Comparison of ENCODE assay signal across 11 mouse cellular contexts in the genomic region with DNA sequence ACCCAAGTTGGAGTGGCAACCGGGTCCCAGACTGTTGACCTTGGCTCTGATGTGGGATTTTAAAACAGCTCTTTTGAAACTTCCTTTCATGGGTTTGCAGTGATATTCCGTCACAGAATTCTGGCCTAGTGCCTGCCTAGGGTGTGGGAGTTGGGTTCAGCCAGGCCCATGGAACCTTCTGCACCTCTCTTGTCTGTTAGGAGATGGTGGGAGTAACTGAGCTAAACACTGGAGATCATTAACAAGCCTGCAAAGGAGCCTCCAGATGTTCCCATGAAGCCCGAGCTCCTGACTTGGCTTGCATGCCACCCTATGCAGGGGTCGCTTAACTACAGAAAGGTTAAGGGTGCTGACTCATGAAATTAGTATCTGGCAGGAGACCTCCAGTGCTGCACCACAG.
DNase-seq lines count a peak whose midpoint lies in the region; ATAC-seq and TF ChIP-seq lines count a peak whose summit lies in the region.
"Had no signal": no experiment of that assay in that cellular context is flagged by ENCODE, and none has a peak within 500 bp of the region (broad histone marks: within the 10 kb centered on the region; RNA-seq: fewer than 3 reads in every experiment).

No protein-coding gene starts in this region.

- no peak overlapping the region for H3K9ac ChIP-seq in lung, postnatal 0 days (replicated peaks; ENCODE audit: low read depth)
- H3K9ac ChIP-seq in hindbrain, postnatal 0 days (replicated peaks; ENCODE audit: low read length): no peak overlapping the region
- H3K9ac ChIP-seq: liver, embryonic 13.5 days; neural tube, embryonic 13.5 days had no signal

- intact Hi-C loops in left cerebral cortex, postnatal 14 days (cut with DNase I): no loop called here

- WGBS in lung, postnatal 0 days: 26% methylated on average over 4 of the region's 4 CpGs
- 79% methylated on average over 4 of the region's 4 CpGs for WGBS in hindbrain, postnatal 0 days

- peak; percentile 98 for DNase-seq in Patski (ENCODE audit: low read depth, low spot score)
- DNase-seq in gonadal fat pad, adult 2 months (ENCODE audit: low read depth): peak; percentile 74
- DNase-seq in kidney, adult 18-20 months: peak; percentile 43
- peak; percentile 84 for DNase-seq in lung, postnatal 0 days (ENCODE audit: low spot score)
- DNase-seq in hindbrain, postnatal 0 days (ENCODE audit: low spot score): no peak
- DNase-seq in layer of hippocampus, postnatal 36 days: no peak
- no peak for DNase-seq in layer of hippocampus, adult 2 months (ENCODE audit: low spot score in 2 of 2)
- DNase-seq in left cerebral cortex, postnatal 14 days (ENCODE audit: low spot score in 2 of 2): no peak
- DNase-seq: liver, embryonic 13.5 days had no signal

- ATAC-seq in Patski: peak; percentile 94
- ATAC-seq in lung, postnatal 0 days: peak; percentile 75
- ATAC-seq in hindbrain, postnatal 0 days: no peak
- ATAC-seq: hindbrain, embryonic 16.5 days had no signal

- H3K4me2 ChIP-seq in lung, postnatal 0 days (replicated peaks; ENCODE audit: low read depth, low read length): no peak overlapping the region
- no peak overlapping the region for H3K4me2 ChIP-seq in hindbrain, postnatal 0 days (ENCODE audit: low read depth, low read length)
- H3K4me2 ChIP-seq: liver, embryonic 13.5 days; neural tube, embryonic 13.5 days had no signal

- no peaks in the 10 kb centered on the region for H3K27me3 ChIP-seq in Patski
- no peaks in the 10 kb centered on the region for H3K27me3 ChIP-seq in lung, postnatal 0 days (replicated peaks; ENCODE audit: insufficient read depth, low read length)
- no peaks in the 10 kb centered on the region for H3K27me3 ChIP-seq in hindbrain, postnatal 0 days (ENCODE audit: insufficient read depth, low read length)
- H3K27me3 ChIP-seq: liver, embryonic 13.5 days; neural tube, embryonic 13.5 days had no signal

- CTCF ChIA-PET in Patski (lab: Charles Lee): interaction anchor here (0.8 to 2.4 kb wide), 7 partner anchors 12 to 297 kb away, joined by 3 to 14 read pairs (median 4); no protein-coding TSS in a partner anchor

- TF ChIP-seq EP300 in lung, postnatal 0 days (IDR thresholded peaks at IDR 0.05): peak; percentile 31; the same call in 1 of the 2 replicates

- no peaks in the 10 kb centered on the region for H3K9me3 ChIP-seq in lung, postnatal 0 days (ENCODE audit: low read length)
- H3K9me3 ChIP-seq in hindbrain, postnatal 0 days (ENCODE audit: low read length): no peaks in the 10 kb centered on the region
- H3K9me3 ChIP-seq: liver, embryonic 13.5 days; neural tube, embryonic 13.5 days had no signal

- H3K36me3 ChIP-seq in lung, postnatal 0 days (ENCODE audit: insufficient read depth, low read length): no peaks in the 10 kb centered on the region
- no peaks in the 10 kb centered on the region for H3K36me3 ChIP-seq in hindbrain, postnatal 0 days (ENCODE audit: insufficient read depth, low read length)
- H3K36me3 ChIP-seq: liver, embryonic 13.5 days; neural tube, embryonic 13.5 days had no signal

- TF ChIP-seq CTCF in Patski (IDR thresholded peaks at IDR 0.05): no peak
- TF ChIP-seq CTCF in lung, postnatal 0 days (IDR thresholded peaks at IDR 0.05): no peak
- no peak for TF ChIP-seq CTCF in hindbrain, postnatal 0 days (IDR thresholded peaks at IDR 0.05; ENCODE audit: low read depth)
- no peak for TF ChIP-seq CTCF in layer of hippocampus, adult 2 months (conservative IDR thresholded peaks at IDR 0.05)

- POLR2A ChIA-PET in Patski (lab: Charles Lee): interaction anchor here (0.8 to 5.5 kb wide), 13 partner anchors 8 to 208 kb away, joined by 3 to 61 read pairs (median 7); a partner anchor contains a TSS

- no peak overlapping the region for H3K4me3 ChIP-seq in lung, postnatal 0 days (ENCODE audit: low read depth, low read length)
- H3K4me3 ChIP-seq in hindbrain, postnatal 0 days (ENCODE audit: low read length): no peak overlapping the region
- no peak overlapping the region for H3K4me3 ChIP-seq in layer of hippocampus, adult 2 months
- H3K4me3 ChIP-seq: liver, embryonic 13.5 days; neural tube, embryonic 13.5 days had no signal

- H3K4me1 ChIP-seq in lung, postnatal 0 days (ENCODE audit: insufficient read depth, low read depth, low read length): peaks cover 10% of the 10 kb centered on the region; the same call in 1 of the 2 replicates
- no peaks in the 10 kb centered on the region for H3K4me1 ChIP-seq in hindbrain, postnatal 0 days (ENCODE audit: insufficient read depth, low read length)
- H3K4me1 ChIP-seq: neural tube, embryonic 13.5 days had no signal

- peak overlapping the region; percentile 1; the same call in 1 of the 2 replicates for H3K27ac ChIP-seq in lung, postnatal 0 days (ENCODE audit: low read length)
- H3K27ac ChIP-seq in hindbrain, postnatal 0 days: no peak overlapping the region
- H3K27ac ChIP-seq in layer of hippocampus, adult 2 months: no peak overlapping the region
- H3K27ac ChIP-seq: liver, embryonic 13.5 days; neural tube, embryonic 13.5 days had no signal

- in situ Hi-C loops in Patski (cut with MboI; ENCODE audit: low pct_unique_long_range_greater_than_20kb): loop anchor here (5.0 kb wide), 1 partner anchor 207 kb away; no protein-coding TSS in a partner anchor

Comparison
In these comparisons a context has a peak if more than half of its experiments do, and no peak if none do; other contexts are left out.
1. DNase-seq: peak in Patski (single experiment), gonadal fat pad, adult 2 months (single experiment), kidney, adult 18-20 months (single experiment) and lung, postnatal 0 days (single experiment); none in hindbrain, postnatal 0 days (single experiment), layer of hippocampus, postnatal 36 days (0 of 2), layer of hippocampus, adult 2 months (0 of 2) and left cerebral cortex, postnatal 14 days (0 of 2).